Mouse (Mus musculus) erythroblast, embryonic 14.5 days (primary cell): ENCODE measurements around the gene Dnaja4. TPM values are rescaled to one million over a fixed set of nuclear protein-coding genes. Genes with fewer than 3 reads are reported as not detected.
A peak's percentile ranks its signal among the peaks of the same experiment; 100 is the strongest.
"Not testable (repeated sequence)": the region's sequence is repeated elsewhere in the genome, so short reads cannot be mapped to it uniquely, and the experiment has no call there.

Experiments used
- H3K27me3 ChIP-seq: 2 replicates; pipeline ENCODE4 v1.6.1; 2012; ENCODE audit warnings: inconsistent platforms; ENCODE audit not compliant: control insufficient read depth
- H3K36me3 ChIP-seq: 2 replicates; pipeline ENCODE4 v1.6.1; 2012; ENCODE audit warnings: mild to moderate bottlenecking, inconsistent platforms; ENCODE audit not compliant: control insufficient read depth
- H3K4me1 ChIP-seq: 2 replicates; pipeline ENCODE4 v1.6.1; 2012; ENCODE audit warnings: inconsistent platforms; ENCODE audit not compliant: control insufficient read depth
- H3K4me3 ChIP-seq: replicated peaks from 2 replicates; pipeline ENCODE3; 2012; ENCODE audit warnings: moderate library complexity, mild to moderate bottlenecking, inconsistent platforms
- H3K9me3 ChIP-seq: 2 replicates; pipeline ENCODE4 v1.6.1; 2012; ENCODE audit warnings: low read length, inconsistent platforms, mixed read lengths; ENCODE audit not compliant: control insufficient read depth
- GATA1 ChIP-seq: IDR thresholded peaks from 2 replicates; pipeline ENCODE4 v1.6.1; 2012; ENCODE audit warnings: low read length, inconsistent platforms, mixed read lengths
- TAL1 ChIP-seq: IDR thresholded peaks from 3 replicates; pipeline ENCODE4 v1.6.1; 2012; ENCODE audit warnings: low read length, inconsistent platforms, mixed read lengths
- polyA plus RNA-seq: library from polyadenylated mRNA; stranded (reverse); fragments of >175 nt; gene quantifications from 2 replicates; pipeline ENCODE4 v1.2.3, GENCODE M21; 2012

Dnaja4 gene
- polyA plus RNA-seq, 1 experiment = 8.4 TPM

GRCm38 (mm10) chr9:54668455-54668854 lies 30.2 kb upstream of the Dnaja4 start:
- Histone ChIP-seq H3K4me1 (no peaks in the 10 kb centered on the region), H3K27me3 (no peaks in the 10 kb centered on the region), H3K9me3 (no peaks in the 10 kb centered on the region; the same call in 1 of the 2 replicates), H3K4me3 (no peak overlapping the region), H3K36me3 (no peaks in the 10 kb centered on the region)
- TF ChIP-seq TAL1 = no peak
- TF ChIP-seq GATA1 = no peak

GRCm38 (mm10) chr9:54671962-54672361 lies 26.7 kb upstream of the Dnaja4 start:
- TF ChIP-seq GATA1 (no peak), TAL1 (no peak)

GRCm38 (mm10) chr9:54673887-54674286 lies 24.8 kb upstream of the Dnaja4 start:
- Histone ChIP-seq H3K27me3 (peaks cover 9% of the 10 kb centered on the region), H3K4me1 (peaks cover 7% of the 10 kb centered on the region), H3K9me3 (no peaks in the 10 kb centered on the region), H3K36me3 (no peaks in the 10 kb centered on the region), H3K4me3 (no peak overlapping the region)
- TF ChIP-seq TAL1 (no peak), GATA1 (no peak)

More at GRCm38 (mm10) chr9:54671962-54672361, 26.7 kb upstream of the Dnaja4 start:
- peaks cover 2% of the 10 kb centered on the region for H3K27me3 ChIP-seq
- peaks cover 5% of the 10 kb centered on the region for H3K4me1 ChIP-seq
- no peaks in the 10 kb centered on the region for H3K9me3 ChIP-seq
- H3K4me3 ChIP-seq = no peak overlapping the region
- H3K36me3 ChIP-seq = no peaks in the 10 kb centered on the region

GRCm38 (mm10) chr9:54676531-54676986 lies 22.1 kb upstream of the Dnaja4 start:
- peaks cover 9% of the 10 kb centered on the region for H3K27me3 ChIP-seq
- peaks cover 7% of the 10 kb centered on the region for H3K4me1 ChIP-seq
- H3K4me3 ChIP-seq = peak overlapping the region; percentile 32
- TF ChIP-seq TAL1 (no peak), GATA1 (no peak)
- H3K9me3 ChIP-seq = no peaks in the 10 kb centered on the region
- no peaks in the 10 kb centered on the region for H3K36me3 ChIP-seq

- H3K27me3 ChIP-seq = peaks cover 22% of the 10 kb centered on the region
- H3K9me3 ChIP-seq = no peaks in the 10 kb centered on the region
- no peaks in the 10 kb centered on the region for H3K36me3 ChIP-seq
- no peak overlapping the region for H3K4me3 ChIP-seq
- TF ChIP-seq GATA1 = no peak
- no peak for TF ChIP-seq TAL1
- H3K4me1 ChIP-seq = no peaks in the 10 kb centered on the region
These were observed 15.8 kb upstream of the Dnaja4 start for GRCm38 (mm10) chr9:54682846-54683245.

GRCm38 (mm10) chr9:54683814-54684605 lies 14.7 kb upstream of the Dnaja4 start:
- TF ChIP-seq TAL1 (no peak), GATA1 (no peak)
- no peaks in the 10 kb centered on the region for H3K4me1 ChIP-seq
- H3K9me3 ChIP-seq = no peaks in the 10 kb centered on the region
- H3K4me3 ChIP-seq = no peak overlapping the region
- peaks cover 26% of the 10 kb centered on the region for H3K27me3 ChIP-seq
- no peaks in the 10 kb centered on the region for H3K36me3 ChIP-seq

GRCm38 (mm10) chr9:54687246-54688236 lies 11.1 kb upstream of the Dnaja4 start:
- TF ChIP-seq TAL1 = no peak
- no peak for TF ChIP-seq GATA1
- Histone ChIP-seq H3K9me3 (no peaks in the 10 kb centered on the region), H3K27me3 (peaks cover 51% of the 10 kb centered on the region), H3K4me1 (peaks cover 12% of the 10 kb centered on the region), H3K36me3 (no peaks in the 10 kb centered on the region), H3K4me3 (no peak overlapping the region)

- Histone ChIP-seq H3K9me3 (no peaks in the 10 kb centered on the region), H3K4me3 (no peak overlapping the region), H3K4me1 (peaks cover 12% of the 10 kb centered on the region), H3K36me3 (no peaks in the 10 kb centered on the region), H3K27me3 (peaks cover 57% of the 10 kb centered on the region)
- TF ChIP-seq TAL1 (no peak), GATA1 (no peak)
These were observed 9.2 kb upstream of the Dnaja4 start for GRCm38 (mm10) chr9:54689446-54689845.

GRCm38 (mm10) chr9:54690697-54691096 lies 8.0 kb upstream of the Dnaja4 start:
- not testable (repeated sequence) for H3K9me3 ChIP-seq, H3K4me3 ChIP-seq, H3K36me3 ChIP-seq
- peaks cover 18% of the 10 kb centered on the region for H3K4me1 ChIP-seq
- H3K27me3 ChIP-seq = peaks cover 55% of the 10 kb centered on the region

GRCm38 (mm10) chr9:54691241-54691805 lies 7.3 kb upstream of the Dnaja4 start:
- peak overlapping the region; percentile 36 for H3K4me3 ChIP-seq
- not testable (repeated sequence) for H3K9me3 ChIP-seq, H3K36me3 ChIP-seq
- peaks cover 24% of the 10 kb centered on the region for H3K4me1 ChIP-seq
- peaks cover 57% of the 10 kb centered on the region for H3K27me3 ChIP-seq
